Mouse (Mus musculus) liver, embryonic 14 days (tissue): ENCODE measurements around the gene Actn2. TPM values are rescaled to one million over a fixed set of nuclear protein-coding genes. Genes with fewer than 3 reads are reported as not detected.

Experiments
- polyA plus RNA-seq: library from polyadenylated mRNA; depleted of rRNA; stranded (reverse); fragments of >200 nt; gene quantifications from 2 replicates; pipeline ENCODE4 v1.2.3, GENCODE M21; 2012; rRNA removed

Gene Actn2
- polyA plus RNA-seq, result 0.17 and 3.9 TPM in 2 replicates

GRCm38 (mm10) chr13:12340183-12340975 lies at the start of gene Actn2:
TSS of gene Actn2 (minus strand) at chr13:12340760.

GRCm38 (mm10) chr13:12257391-12258380 lies 82.9 kb downstream of the Actn2 start, which contains the start of gene Mtr:
TSS of gene Mtr (minus strand) at chr13:12258113.

Other genes starting within 250 kb of the Actn2 start
- 0.08 and 0.14 TPM in 2 replicates for gene Ryr2, start 233.8 kb downstream of the Actn2 start, polyA plus RNA-seq
- 4.3 and 4.8 TPM in 2 replicates for gene Mtr, start 82.6 kb downstream of the Actn2 start, polyA plus RNA-seq
- 10.6 and 12.5 TPM in 2 replicates for gene Heatr1, start 54.3 kb upstream of the Actn2 start, polyA plus RNA-seq
- gene Lgals8, start 124.2 kb upstream of the Actn2 start, polyA plus RNA-seq, result 11.5 and 13.4 TPM in 2 replicates
- gene Edaradd, start 179.7 kb upstream of the Actn2 start, polyA plus RNA-seq, result 0.03 and 0.05 TPM in 2 replicates
- 0.77 and 0.91 TPM in 2 replicates for gene Ero1lb, start 225.1 kb upstream of the Actn2 start, polyA plus RNA-seq